Mouse (Mus musculus): Measurements from ENCODE around the gene Rbbp5.

DNA sequence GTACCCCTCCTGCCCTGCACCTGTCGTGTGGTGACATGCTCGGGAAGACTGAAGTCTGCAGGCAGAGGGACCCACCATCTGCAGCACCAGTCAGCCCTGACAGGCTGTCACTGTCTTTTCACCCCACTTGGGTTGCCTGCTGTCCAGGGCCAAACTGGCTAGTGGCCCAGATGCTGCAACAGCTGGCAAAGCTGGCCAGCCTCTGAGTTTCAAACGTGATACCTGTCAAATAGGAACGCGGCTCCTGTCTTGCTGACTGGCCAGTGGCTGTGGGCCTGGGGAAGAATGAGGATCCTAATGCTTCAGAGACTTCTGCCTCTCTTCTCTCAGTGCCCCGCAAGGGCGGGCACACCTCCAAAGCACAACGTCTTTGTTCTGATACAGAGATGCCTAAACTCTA lies 66.6 kb downstream of the Rbbp5 start:
- TF ChIP-seq EP300 (IDR thresholded peaks at IDR 0.05) (no peak), CTCF (IDR thresholded peaks at IDR 0.05) (no peak)
